Mouse (Mus musculus) urinary bladder, postnatal 25 days (tissue): Measurements from ENCODE around the gene Tenm2.

ENCODE experiments used
- DNase-seq: peaks from one replicate; pipeline ENCODE4 v3.0.0; 2022; ENCODE audit warnings: low spot score

Gene Tenm2

DNA sequence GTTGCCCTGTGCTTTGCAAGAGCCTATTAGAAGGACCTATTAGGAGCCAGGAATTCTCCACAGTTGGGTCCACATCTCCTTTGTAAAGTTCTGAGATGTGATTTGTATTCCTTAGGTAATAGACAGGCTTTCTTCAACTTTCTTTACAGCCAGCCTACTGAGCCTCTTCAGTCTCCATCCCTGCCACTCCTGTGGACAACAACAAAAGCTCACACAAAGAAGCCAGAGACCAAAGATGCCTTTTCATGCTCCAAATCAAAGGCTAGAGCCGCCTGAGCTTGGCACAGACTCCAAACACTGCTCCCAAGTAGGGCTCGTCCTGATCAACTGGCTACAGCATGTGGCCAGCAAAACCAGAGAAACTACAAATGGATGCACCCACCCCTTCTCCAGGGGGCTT lies 333.5 kb downstream of the Tenm2 start:
- no peak for DNase-seq

DNA sequence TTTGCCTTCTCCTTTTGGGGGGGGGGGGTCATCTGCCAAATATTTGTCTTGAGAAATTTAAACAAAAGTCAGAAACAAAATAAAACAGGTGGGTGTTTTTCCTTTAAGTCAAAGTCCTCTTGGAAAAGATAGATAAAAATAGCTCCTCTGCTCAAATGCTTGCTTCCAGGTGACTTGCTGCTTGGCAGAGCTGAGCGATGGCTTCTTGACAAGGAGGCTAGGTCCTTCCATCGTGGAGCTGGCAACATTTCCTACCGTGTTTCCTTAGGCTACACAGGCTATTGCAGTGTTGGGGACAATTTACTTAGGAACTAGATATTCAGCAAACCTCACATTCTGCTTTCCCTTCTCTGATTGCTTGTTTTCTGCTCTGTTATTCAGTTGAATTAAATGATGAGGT lies 342.7 kb downstream of the Tenm2 start:
- DNase-seq, result no peak

DNA sequence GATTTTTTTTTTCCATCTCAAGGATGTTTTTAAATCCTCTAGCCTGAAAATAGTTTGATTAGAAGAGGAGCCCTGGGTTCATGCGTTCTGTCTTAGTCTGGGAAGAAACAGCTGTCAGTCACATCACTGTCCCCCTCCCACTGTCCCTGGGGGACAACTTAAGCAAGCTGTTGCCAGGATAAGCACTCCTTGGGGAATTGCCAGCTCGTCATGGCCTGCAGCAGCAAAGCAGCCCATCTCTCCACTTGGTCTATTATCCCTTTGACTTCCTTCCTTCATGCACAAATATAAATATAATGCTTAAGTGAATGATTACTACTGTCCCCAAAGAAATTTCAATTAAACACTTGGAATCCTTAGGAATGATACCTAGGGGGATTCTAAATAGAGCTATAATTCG lies 344.7 kb downstream of the Tenm2 start:
- no peak for DNase-seq

DNA sequence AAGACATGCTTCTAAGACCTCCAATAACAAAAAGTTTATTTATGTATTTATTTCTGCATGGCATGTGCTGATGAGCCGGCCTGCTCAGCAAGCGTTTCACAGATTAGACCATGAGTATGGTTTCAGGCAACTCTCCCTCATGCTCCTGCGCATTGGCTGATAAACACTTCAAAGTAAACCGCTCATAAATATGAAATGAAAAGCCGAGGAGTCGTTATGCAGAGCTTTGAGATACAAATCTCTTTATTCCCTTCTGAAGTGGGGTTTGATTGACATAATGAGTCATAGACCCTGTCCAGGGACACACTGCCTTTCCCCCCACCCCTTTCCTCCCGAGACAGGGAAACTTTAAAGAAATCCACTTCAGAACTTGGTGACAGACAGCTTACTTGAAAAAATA lies 348.3 kb downstream of the Tenm2 start:
- no peak for DNase-seq

DNA sequence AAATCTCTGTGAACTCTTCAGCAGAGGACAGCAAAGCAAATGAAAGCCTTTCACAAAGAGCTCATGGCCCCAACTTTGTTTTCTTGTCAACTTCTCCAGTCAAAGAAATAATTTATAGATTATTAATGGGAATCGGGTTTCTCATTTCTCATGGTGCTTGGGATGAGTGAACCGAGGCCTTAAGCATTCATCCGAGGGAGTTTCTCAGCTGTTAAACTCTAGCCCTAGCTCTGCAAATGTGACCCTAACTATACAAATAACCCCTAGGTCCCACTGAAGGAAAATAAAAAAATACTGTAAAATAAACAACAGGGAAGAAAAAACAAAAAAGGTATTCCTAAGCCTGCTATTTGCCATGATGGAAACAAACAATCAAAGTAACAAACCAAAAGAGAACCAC lies 349.6 kb downstream of the Tenm2 start:
- DNase-seq, result no peak

DNA sequence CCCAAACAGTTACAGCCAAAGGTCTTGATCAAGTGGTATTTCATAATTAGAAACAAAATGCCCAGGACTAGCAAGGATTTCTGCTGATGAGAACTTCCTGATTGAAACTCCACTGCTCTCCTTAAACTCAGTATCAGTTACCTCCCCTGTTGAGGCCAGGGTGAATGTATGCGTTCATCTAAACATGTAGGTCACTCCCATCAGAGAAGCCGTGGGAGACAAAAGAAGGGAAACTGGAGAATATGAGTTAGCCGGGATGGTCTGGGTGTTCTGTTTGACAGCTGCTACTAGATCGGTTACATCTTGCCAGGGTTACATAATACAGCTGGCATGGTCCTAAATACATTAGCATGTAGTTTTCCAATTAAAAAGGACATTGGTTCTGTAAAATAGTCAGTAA lies 362.8 kb downstream of the Tenm2 start:
- no peak for DNase-seq

DNA sequence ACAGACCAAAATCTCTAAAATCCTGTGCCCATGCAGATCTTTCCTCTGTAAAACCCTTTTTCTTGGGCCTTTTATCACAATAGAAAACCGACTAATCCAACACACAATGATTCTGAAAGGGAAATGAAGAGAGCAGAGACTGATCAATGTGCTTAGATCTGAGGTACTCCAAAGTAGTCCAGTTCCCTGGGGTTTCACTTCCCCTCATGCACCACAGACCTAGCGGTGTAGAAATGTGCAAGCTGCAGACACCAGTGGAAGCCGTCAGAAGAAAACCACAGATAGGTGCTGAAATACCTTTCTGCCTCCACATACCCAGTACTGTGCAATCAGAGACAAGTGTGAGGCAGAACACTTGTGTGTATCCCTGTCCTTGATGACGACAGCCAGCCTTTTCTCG lies 365.2 kb downstream of the Tenm2 start:
- no peak for DNase-seq

DNA sequence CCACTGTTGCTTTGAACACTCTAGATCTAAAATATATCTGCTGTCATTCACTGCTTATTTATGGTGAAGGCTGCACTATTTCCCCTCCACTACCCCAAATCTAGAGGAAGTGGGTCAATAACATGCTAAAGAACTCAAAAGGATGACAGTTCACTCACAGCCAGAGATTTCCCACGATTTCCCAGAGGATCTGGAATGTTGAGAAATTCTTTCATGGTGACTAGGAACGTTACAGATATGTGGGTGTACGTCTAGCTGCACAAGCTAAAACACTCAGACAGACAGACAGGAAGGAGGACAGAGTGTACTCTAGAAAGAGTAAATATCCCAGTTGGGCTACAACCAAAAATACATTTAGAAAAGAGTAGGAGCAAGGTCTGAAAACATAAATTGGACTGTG lies 384.1 kb downstream of the Tenm2 start:
- DNase-seq, result no peak

DNA sequence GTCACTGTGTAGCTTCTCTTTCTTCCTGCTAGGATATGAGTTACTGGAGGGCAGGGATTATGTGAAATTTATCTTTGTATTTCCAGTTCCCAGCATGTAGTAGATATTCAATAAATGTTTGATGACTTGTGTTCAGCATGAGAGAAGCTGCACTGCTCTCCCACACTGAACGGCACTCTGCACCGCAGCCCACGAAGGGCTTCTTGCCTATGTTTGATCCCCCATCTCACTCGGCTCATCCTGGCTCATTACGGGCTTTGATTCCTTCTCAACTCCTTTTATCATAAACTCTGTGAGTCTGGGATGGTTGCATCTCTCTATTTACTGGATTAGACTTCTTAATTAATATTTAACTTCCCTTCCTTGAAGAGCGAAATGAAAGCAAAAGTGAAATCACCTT lies 388.3 kb downstream of the Tenm2 start:
- DNase-seq, result no peak

DNA sequence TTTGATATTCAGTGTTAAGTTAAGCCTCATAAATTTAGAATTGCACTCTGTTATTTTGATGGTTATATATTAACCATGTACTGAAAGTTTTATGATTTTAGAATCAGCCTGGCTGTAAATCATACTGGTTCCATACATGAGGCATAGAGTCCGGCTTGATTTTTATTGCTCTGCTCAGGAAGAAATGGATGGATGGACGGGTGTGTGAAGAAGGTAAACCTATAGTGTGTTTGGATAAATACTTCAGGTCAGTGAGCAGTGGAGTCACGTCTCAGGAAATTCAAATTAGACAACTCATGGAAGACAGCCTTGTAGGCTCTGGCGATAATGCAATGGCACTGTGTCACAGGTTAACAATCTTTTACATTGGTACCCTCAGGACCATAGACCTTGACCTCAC lies 402.9 kb downstream of the Tenm2 start:
- DNase-seq, result no peak

DNA sequence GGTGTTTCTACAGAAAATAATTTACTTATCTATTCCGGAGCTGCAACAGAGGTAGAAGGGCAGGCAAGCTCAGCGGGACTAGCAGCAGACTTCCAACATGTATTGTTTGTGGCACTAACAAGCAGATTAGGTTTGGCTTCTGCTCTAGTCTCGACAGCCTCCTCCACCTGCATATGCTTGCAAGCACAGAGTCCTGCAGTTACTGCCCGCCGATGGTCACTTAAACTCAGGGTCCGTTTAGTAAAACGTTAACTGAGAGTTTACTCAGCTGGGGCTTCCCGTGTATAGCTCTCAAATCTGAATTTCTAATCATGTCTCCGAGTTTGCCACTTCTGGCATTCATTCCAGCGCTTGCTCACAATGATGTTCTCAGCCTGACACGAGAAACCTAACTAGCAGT lies 404.3 kb downstream of the Tenm2 start:
- no peak for DNase-seq

DNA sequence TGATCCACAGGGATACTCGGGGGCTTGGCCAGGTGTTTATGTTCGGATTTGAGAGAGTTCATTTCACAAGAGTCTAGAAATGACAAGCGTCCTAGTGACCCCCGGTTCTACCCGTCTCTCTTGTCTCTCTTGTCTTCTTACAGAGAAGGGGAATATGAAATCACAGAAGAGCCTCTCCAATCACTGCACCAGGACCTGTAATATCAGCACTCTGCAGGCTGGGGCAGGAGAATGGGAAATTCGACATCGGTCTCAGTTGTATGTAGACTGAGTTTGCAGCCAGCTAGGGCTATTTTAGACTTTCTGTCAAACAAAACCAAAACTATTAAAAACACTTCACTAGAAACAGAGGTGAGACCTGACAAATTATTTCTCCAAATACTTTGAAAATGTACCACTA lies 411.1 kb downstream of the Tenm2 start:
- DNase-seq, result no peak

DNA sequence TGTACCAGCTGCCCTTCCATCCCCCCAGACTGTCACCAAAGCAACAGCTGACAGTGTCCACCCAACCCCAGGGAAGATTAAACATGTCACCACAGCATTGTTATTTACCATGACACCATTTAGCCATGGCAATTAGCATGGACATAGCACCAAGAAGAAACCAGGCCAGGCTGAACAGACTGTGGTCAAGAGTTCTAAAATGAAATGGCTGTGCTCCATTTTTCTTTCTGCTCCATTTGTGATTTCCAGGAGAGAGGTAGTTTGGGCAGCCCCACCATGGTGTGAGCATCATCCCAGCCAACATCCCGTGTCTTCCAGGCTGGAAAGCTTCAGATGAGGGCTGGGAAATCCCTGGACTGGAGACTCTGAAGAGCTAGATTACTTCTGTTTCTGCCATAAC lies 431.1 kb downstream of the Tenm2 start:
- DNase-seq, result no peak

DNA sequence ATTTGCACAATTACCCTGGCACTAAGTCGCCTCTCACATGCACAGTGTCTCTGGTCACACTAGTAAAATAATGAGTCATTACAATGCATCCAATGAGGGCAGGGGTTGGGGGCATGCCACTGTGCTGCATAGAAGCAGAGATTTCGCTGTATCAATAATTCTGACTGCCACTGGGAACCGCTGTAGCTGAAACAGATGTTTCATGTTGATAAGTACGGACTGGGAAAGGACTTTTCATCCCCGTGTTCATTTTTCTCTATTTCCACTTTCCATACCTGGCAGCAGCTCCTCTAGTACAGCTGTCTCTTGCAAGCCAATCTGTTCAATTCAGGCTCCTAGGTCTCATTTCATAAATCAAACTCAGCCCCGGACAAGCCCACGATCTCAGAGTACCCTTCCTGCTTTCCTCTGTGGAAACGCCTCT lies 433.5 kb downstream of the Tenm2 start:
- no peak for DNase-seq

DNA sequence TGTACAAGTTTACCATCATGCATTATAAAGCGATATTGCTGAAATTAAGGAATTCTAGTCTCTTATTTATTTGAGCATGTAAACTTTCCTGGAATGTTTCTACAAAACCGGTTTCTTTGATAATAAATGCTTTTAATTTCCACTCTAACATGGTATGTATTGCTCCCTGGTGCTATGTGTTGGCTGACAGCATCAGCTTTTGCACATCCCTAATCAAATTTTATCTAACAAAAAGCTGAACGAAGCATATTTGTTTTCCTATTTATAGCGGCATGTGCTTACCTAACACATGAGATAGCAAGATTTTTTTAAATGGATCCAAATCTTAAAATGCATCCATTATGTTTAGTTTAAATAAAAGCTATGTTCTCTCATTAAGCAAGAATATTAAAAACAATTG lies 434.1 kb downstream of the Tenm2 start:
- no peak for DNase-seq

DNA sequence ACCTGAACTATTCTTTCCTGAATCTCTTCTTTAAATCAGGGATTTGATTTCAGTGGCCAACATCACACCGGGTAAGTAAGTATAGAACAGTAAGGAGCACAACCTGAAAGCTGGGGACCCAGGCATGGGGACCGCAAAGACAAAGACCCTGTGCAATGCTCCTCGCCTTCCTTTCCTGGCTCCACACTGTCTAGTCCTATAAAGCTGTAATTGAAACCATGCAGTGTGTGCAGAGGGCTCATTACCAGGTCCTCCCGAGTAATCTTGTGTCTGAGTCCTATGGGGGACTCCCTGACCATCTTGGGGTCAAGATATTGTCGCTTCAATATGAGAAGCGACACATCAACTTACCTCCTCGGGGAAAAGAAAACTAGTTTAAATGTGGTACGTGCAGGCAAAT lies 436.4 kb downstream of the Tenm2 start:
- no peak for DNase-seq

DNA sequence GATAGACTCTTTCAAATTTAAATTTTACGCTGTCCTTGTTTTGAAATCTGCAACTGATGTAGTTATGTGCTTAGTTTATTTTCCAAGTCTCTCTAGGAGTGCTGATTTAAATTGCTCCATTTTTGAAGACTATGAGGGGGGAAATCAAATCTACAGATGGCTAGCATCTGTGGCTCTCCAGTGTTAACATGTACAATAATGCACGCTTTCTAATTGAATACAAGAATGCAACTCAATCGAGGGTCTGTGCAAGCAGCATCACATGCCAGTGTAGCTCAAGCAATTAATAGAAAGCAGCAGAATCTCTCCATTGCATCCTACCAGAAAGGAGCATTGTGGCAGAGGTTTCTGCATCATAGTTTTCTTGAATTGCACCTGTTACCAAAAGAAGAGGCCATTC lies 477.8 kb downstream of the Tenm2 start:
- DNase-seq, result no peak

DNA sequence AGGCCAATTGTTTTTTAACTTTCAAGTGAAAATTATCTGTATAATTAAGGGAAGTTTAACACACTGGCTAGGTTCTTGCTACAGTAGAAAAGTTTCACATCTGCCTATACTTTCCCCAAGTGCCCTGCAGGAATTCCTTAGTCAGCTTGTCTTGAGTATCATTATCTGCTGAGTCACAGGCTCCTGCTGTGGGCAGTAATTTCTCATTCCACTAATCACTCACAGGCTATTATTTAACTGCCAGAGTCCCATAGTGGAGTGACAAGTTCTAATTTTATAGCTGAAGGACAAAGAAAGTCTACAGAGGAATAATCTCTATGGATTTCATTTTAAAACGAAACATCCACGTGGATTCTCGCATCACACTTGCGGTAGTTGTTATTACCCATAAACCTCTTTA lies 489.5 kb downstream of the Tenm2 start:
- DNase-seq, result no peak

DNA sequence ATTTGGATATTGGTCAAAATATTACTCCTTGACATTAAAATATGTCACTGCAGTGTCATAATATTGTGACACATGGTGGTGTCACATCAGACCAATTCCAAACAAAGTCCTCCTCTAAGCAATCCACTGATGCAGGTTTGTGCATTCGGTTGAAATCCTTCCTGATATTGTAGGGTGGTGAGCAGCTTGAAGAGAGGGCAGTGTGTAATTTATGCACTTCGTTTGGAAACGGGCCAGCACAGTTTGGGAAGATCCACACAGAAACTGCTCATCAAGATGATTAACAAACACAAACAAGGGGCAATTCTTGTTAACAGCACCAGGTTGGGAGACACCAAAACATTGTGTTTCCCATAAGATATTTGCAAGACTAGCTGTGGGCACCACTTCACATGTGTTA lies 508.0 kb downstream of the Tenm2 start:
- DNase-seq, result no peak

DNA sequence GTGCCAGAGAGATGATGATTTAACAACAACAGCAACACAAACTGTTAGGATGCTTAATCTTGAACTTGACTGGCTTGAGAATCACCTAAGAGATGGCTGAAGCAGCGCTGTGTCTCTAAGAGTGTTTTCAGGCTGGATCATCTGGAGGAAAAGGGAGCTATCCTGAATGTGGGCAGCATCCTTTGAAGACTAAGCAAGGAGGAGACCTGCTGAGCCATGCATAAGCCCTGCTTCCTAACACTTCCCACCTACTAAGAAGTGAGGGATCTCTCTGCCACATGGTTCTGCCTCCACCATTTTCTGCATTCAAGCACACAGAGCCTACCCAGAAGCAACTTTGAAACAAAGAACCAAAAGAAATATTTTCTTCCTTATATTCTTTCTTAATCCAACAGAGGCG lies 532.9 kb downstream of the Tenm2 start:
- no peak for DNase-seq

DNA sequence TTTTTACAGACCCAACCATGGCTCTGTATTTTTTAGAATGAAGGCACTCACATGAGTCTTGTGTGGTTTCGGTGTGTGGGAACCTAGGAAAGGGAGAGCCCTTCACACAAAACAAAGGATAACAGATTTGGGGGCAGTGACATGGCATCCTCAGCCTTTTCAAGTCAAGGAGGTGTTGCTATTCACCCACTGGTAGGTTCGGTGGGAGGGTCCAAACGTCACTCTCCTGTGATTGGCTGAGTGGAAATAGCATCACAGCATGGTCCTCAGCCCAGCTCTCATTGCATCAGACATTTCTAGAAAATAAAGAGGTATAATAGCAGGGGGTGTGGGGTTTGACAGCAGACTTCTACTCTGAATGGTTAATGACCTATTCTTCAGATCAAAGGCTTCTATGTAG lies 534.8 kb downstream of the Tenm2 start:
- DNase-seq, result no peak

DNA sequence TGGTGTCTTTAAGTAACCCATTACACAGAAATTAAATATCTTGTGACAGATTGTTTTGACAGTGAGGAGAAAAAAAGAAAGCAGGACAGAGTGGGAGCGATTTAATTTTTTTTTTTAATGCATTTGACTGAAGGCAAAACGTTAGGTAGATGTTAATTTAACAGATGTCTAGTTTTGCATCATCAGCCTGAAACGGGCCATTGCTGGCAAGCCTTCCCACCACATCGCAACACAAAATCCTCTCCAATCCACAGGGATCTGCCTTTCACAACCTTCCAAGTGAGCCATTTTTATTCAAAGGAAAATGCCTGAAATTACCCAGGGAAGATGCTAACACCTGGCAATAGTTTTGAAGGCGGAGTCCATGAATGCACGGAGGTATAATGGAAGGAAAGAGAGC lies 535.6 kb downstream of the Tenm2 start:
- DNase-seq, result no peak

DNA sequence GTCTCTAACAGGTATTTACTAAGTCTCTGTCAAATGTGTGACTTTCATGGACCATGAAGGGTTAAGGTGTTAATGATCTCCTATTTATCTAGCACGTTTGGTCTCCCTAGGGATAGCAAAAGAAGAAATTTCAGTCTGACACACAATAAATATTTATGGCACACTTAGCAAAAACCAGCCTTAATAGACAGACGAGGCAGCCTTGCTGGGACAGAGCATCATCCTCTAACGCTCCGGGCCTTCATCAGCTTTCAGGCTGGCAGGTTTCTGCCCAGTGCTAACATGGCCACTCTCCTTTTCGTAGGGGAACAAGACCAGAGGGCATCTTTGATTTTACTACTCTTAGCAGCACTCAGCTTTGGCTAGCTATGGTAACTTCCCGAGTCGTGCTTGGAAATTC lies 537.5 kb downstream of the Tenm2 start:
- DNase-seq, result no peak

DNA sequence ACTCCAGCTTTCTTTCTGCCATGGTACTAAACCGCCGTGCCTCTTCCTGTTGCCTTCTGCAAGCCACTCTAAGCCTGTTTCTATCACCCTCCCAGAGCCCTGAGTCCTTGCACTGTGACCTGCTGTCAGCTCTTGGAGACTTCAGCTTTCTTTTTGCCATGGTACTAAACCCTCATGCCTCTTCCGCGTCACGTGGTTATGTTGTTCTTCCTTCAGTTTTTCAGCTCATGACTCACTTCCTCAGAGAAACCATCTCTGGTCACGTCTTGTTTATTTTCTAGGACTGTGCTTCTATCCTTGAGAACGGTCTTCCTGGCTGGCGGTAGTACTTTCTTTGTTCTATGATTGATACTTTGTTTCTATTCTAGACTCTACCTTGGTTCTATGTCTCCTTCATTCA lies 537.9 kb downstream of the Tenm2 start:
- DNase-seq, result no peak

DNA sequence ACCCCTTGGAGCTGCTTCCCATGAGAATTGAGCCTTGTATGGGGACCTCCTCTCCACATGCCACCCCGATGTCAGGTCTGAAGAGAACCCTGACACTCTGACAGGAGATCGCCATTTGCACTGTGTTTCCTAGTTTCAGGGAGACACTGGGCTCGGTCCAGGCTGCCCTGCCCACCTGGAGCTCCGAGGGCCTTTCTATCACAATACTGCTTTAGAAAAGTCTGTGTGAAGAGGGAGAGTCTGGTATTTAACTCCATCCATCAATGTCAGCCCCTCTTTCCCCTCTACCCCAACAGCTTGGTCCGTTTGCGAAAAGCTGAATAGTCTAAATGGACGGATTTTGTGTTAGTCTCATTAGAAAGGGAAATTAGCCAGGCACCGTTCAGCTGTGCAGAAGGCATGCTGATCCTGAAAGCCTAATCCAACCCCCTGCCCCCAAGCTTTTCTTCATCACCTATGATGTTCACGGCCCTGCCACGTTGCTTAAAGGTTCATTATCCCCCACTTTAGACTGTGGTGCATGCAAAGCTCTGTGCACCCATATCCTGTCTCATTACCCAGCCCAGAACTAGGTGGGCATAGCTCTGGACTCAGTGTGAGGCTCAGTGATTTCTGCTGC lies 538.6 kb downstream of the Tenm2 start:
- DNase-seq, result no peak
